Mouse (Mus musculus): ENCODE data around the gene Padi4. TPM values are rescaled to one million over a fixed set of nuclear protein-coding genes. Genes with fewer than 3 reads are reported as not detected.

Padi4 gene
- total and polyA plus RNA-seq, 3 experiments = not detected

DNA sequence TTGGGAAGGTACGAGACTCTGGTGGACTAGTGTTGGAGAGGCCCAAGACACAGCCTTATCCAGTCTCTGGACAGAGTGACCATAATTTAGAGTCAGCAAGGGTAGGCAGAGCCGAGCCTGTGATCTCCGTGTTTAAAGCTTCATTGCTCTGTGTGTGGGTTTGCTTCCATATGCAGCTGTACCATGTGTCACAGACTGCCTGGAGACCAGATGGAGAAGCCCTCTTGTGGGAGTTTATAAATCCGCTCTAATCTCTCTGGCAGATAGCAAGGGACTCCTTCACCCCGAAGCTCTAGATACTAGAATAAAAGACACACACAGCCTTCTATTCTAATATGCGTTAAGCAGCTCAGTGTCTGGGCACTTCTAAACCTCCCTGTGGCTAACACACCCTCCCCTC, 49.3 kb downstream of the Padi4 start:
- H3K4me1 ChIP-seq (ENCODE audit: control insufficient read depth in 1 of 2, insufficient read depth in 2 of 2) = no peaks in the 10 kb centered on the region; a peak in 1 of 4 replicates
- no peak overlapping the region for H3K4me3 ChIP-seq (replicated peaks in 1 of 3; ENCODE audit: low read depth in 2 of 3, low read length in 2 of 3, poor library complexity in 1 of 3)
- H3K9me3 ChIP-seq (replicated peaks; ENCODE audit: low read length) = no peaks in the 10 kb centered on the region
- in situ Hi-C loops (cut with MboI; ENCODE audit: low pct_ligation_motif_present, low pct_unique_long_range_greater_than_20kb, low sequenced_read_pairs) = no loop called here
- dilution Hi-C loops (cut with MboI; ENCODE audit: extremely low pct_ligation_motif_present, extremely low pct_unique_long_range_greater_than_20kb, low sequenced_read_pairs) = no loop called here
- H3K27ac ChIP-seq (ENCODE audit: insufficient read depth, low read depth) = no peak overlapping the region
- DNase-seq (ENCODE audit: extremely low read depth) = no peak
- TF ChIP-seq POLR2AphosphoS2 (IDR thresholded peaks at IDR 0.05; ENCODE audit: low read depth, low read length) (no peak), JUND (conservative IDR thresholded peaks at IDR 0.05; ENCODE audit: low read depth, low read length) (no peak), ZKSCAN1 (IDR thresholded peaks at IDR 0.05; ENCODE audit: borderline replicate concordance, low read depth, low read length) (no peak), RCOR1 (conservative IDR thresholded peaks at IDR 0.05; ENCODE audit: low read depth, low read length) (no peak), PAX5 (IDR thresholded peaks at IDR 0.05; ENCODE audit: low read length) (no peak), MXI1 (IDR thresholded peaks at IDR 0.05; ENCODE audit: low read depth, low read length) (no peak), ETS1 (conservative IDR thresholded peaks at IDR 0.05; ENCODE audit: low read depth, low read length) (no peak), MAX (IDR thresholded peaks at IDR 0.05; ENCODE audit: low read length) (no peak), GABPA (IDR thresholded peaks at IDR 0.05; ENCODE audit: insufficient replicate concordance, low read depth, low read length) (no peak), UBTF (IDR thresholded peaks at IDR 0.05; ENCODE audit: low read depth, low read length) (no peak), POLR2A (IDR thresholded peaks at IDR 0.05; ENCODE audit: low read depth, low read length) (no peak; the same call in 1 of the 2 replicates), ZC3H11A (IDR thresholded peaks at IDR 0.05; ENCODE audit: low read depth, low read length) (no peak), TCF12 (IDR thresholded peaks at IDR 0.05; ENCODE audit: low read depth, low read length) (no peak), CHD1 (IDR thresholded peaks at IDR 0.05; ENCODE audit: low read depth, low read length) (no peak)
- H3K79me2 ChIP-seq (replicated peaks; ENCODE audit: control insufficient read depth, extremely low read depth, insufficient read depth, poor library complexity, severe bottlenecking) = no peaks in the 10 kb centered on the region
- H3K9ac ChIP-seq (ENCODE audit: insufficient read depth, low read depth) = no peak overlapping the region
- H3K36me3 ChIP-seq (replicated peaks in 1 of 2; ENCODE audit: control insufficient read depth in 1 of 2, insufficient read depth in 1 of 2, low read length in 1 of 2) = peaks cover 35 to 71% of the 10 kb centered on the region in 2 experiments
- H3K4me2 ChIP-seq (ENCODE audit: insufficient read depth, low read depth, poor library complexity, severe bottlenecking) = no peak overlapping the region
- no peaks in the 10 kb centered on the region for H3K27me3 ChIP-seq (replicated peaks)

DNA sequence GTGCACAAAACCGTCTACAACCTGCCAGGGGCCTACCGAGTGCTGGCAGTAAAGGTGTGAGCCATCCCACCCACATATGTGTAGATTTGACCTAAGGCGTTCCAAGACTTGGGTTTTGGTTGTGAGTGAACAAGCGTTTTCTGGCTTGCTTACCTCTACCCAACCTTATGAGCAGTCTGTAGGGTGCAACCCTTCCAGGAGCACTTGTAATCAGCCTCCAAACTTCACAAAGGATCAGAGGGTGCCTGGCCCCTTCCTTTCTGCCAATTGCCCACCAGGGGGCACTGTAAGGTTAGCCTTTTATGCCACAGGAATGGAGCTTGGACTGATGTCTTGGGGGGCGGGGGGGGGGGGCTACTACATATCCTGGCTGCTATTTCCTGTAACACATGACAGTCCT, 50.2 kb downstream of the Padi4 start:
- peak; percentile 65 for DNase-seq (ENCODE audit: extremely low read depth)
- Histone ChIP-seq H3K4me1 (ENCODE audit: control insufficient read depth in 1 of 2, insufficient read depth in 2 of 2) (no peaks in the 10 kb centered on the region; a peak in 1 of 4 replicates), H3K9ac (ENCODE audit: insufficient read depth, low read depth) (no peak overlapping the region), H3K9me3 (replicated peaks; ENCODE audit: low read length) (no peaks in the 10 kb centered on the region), H3K27ac (ENCODE audit: insufficient read depth, low read depth) (no peak overlapping the region), H3K4me3 (replicated peaks in 1 of 3; ENCODE audit: low read depth in 2 of 3, low read length in 2 of 3, poor library complexity in 1 of 3) (no peak overlapping the region), H3K4me2 (ENCODE audit: insufficient read depth, low read depth, poor library complexity, severe bottlenecking) (no peak overlapping the region), H3K79me2 (replicated peaks; ENCODE audit: control insufficient read depth, extremely low read depth, insufficient read depth, poor library complexity, severe bottlenecking) (no peaks in the 10 kb centered on the region), H3K36me3 (replicated peaks in 1 of 2; ENCODE audit: control insufficient read depth in 1 of 2, insufficient read depth in 1 of 2, low read length in 1 of 2) (peaks cover 43 to 80% of the 10 kb centered on the region in 2 experiments), H3K27me3 (replicated peaks) (no peaks in the 10 kb centered on the region)
- TF ChIP-seq MAFK (IDR thresholded peaks at IDR 0.05; ENCODE audit: insufficient replicate concordance, low read length) = no peak
- TF ChIP-seq CTCF (conservative IDR thresholded peaks at IDR 0.05 in 1 of 2, IDR thresholded peaks at IDR 0.05 in 1 of 2; ENCODE audit: low read depth in 2 of 2, low read length in 2 of 2) = peak; percentile 32 to 67; a peak in 2 of 4 replicates
- TF ChIP-seq E2F4 (IDR thresholded peaks at IDR 0.05; ENCODE audit: insufficient replicate concordance, low read depth, low read length) = no peak
- no peak for TF ChIP-seq USF2 (conservative IDR thresholded peaks at IDR 0.05; ENCODE audit: low read depth, low read length)
- TF ChIP-seq SIN3A (IDR thresholded peaks at IDR 0.05; ENCODE audit: low read length) = no peak
- no peak for TF ChIP-seq ZC3H11A (IDR thresholded peaks at IDR 0.05; ENCODE audit: low read depth, low read length)
- no peak for TF ChIP-seq HCFC1 (IDR thresholded peaks at IDR 0.05; ENCODE audit: low read depth, low read length)
- TF ChIP-seq GABPA (IDR thresholded peaks at IDR 0.05; ENCODE audit: insufficient replicate concordance, low read depth, low read length) = no peak
- TF ChIP-seq SMC3 (IDR thresholded peaks at IDR 0.05; ENCODE audit: low read depth, low read length) = peak; percentile 30
- TF ChIP-seq POLR2AphosphoS2 (IDR thresholded peaks at IDR 0.05; ENCODE audit: low read depth, low read length) = no peak
- peak; percentile 23 for TF ChIP-seq RAD21 (IDR thresholded peaks at IDR 0.05; ENCODE audit: low read depth, low read length)
- dilution Hi-C loops (cut with MboI; ENCODE audit: extremely low pct_ligation_motif_present, extremely low pct_unique_long_range_greater_than_20kb, low sequenced_read_pairs) = no loop called here
- in situ Hi-C loops (cut with MboI; ENCODE audit: low pct_ligation_motif_present, low pct_unique_long_range_greater_than_20kb, low sequenced_read_pairs) = no loop called here

Data from CH12.LX (cell line).